Mouse (Mus musculus) liver, embryonic 16.5 days (tissue): ENCODE results near the gene Mgea5. TPM values are rescaled to one million over a fixed set of nuclear protein-coding genes. Genes with fewer than 3 reads are reported as not detected.

Experiments
- ATAC-seq: fragments of 200-750 bp; cut with Nextera tagmentation; 2 replicates; pipeline ENCODE4 v1.8.0; 2017; ENCODE audit warnings: low read depth, mild to moderate bottlenecking, moderate number of reproducible peaks, moderate library complexity
- H3K27ac ChIP-seq: fragments of 300-500 bp; sonication (generic); 2 replicates; pipeline ENCODE4 v1.5.1; 2014; ENCODE audit warnings: mild to moderate bottlenecking, low read length
- H3K27me3 ChIP-seq: fragments of 300-500 bp; sonication (generic); 2 replicates; pipeline ENCODE4 v1.6.1; 2014; ENCODE audit warnings: low read depth, low read length, mixed read lengths; ENCODE audit not compliant: control insufficient read depth, insufficient read depth
- H3K36me3 ChIP-seq: fragments of 300-500 bp; sonication (generic); 2 replicates; pipeline ENCODE4 v1.6.1; 2014; ENCODE audit warnings: mild to moderate bottlenecking; ENCODE audit not compliant: control insufficient read depth, insufficient read depth
- H3K4me1 ChIP-seq: fragments of 300-500 bp; sonication (generic); 2 replicates; pipeline ENCODE4 v1.6.1; 2014; ENCODE audit warnings: low read depth, low read length, mixed read lengths; ENCODE audit not compliant: control insufficient read depth
- H3K4me2 ChIP-seq: fragments of 300-500 bp; sonication (generic); 2 replicates; pipeline ENCODE4 v1.6.1; 2014; ENCODE audit warnings: low read depth, low read length, mixed read lengths
- H3K4me3 ChIP-seq: fragments of 300-500 bp; sonication (generic); 2 replicates; pipeline ENCODE4 v1.5.1; 2014; ENCODE audit warnings: low read depth, mild to moderate bottlenecking, low read length
- H3K9ac ChIP-seq: fragments of 300-500 bp; sonication (generic); 2 replicates; pipeline ENCODE4 v1.6.1; 2014; ENCODE audit warnings: low read depth, low read length
- H3K9me3 ChIP-seq: fragments of 300-500 bp; sonication (generic); replicated peaks from 2 replicates; pipeline ENCODE4 v1.6.1; 2016; ENCODE audit warnings: low read length; ENCODE audit not compliant: control insufficient read depth
- WGBS: fragments of 180-500 bp; shearing (Covaris S2); extraction: QIAGEN DNeasy Blood & Tissue Kit; methylation state at CpG from one replicate; pipeline ENCODE4 v1.1.7; 2014; ENCODE audit not compliant: insufficient replicate concordance; 5-methylcytosine and 5-hydroxymethylcytosine counted together
- polyA plus RNA-seq: library from polyadenylated mRNA; unstranded; fragments of >200 nt; fragmentation: Nextera tagmentation; extraction: Ambion mirVana; gene quantifications from 2 replicates; pipeline ENCODE4 v1.2.1, GENCODE M21; 2015

The Mgea5 gene
- polyA plus RNA-seq, 1 experiment from 2014 or later = 16.3 TPM

- H3K27ac ChIP-seq = no peak overlapping the region
- H3K9ac ChIP-seq = no peak overlapping the region
- H3K4me3 ChIP-seq = no peak overlapping the region
- H3K4me1 ChIP-seq = peaks cover 26% of the 10 kb centered on the region
- WGBS = 38% methylated on average over 4 of the region's 4 CpGs
- H3K9me3 ChIP-seq = no peaks in the 10 kb centered on the region
- no peaks in the 10 kb centered on the region for H3K27me3 ChIP-seq
- H3K4me2 ChIP-seq = no peak overlapping the region
- no peak for ATAC-seq
- no peaks in the 10 kb centered on the region for H3K36me3 ChIP-seq
Measured at GRCm38 (mm10) chr19:45788337-45788736, 4.7 kb upstream of the Mgea5 start.

GRCm38 (mm10) chr19:45787450-45787849, 3.8 kb upstream of the Mgea5 start:
- Histone ChIP-seq H3K27ac (no peak overlapping the region), H3K4me2 (no peak overlapping the region), H3K9ac (no peak overlapping the region), H3K4me1 (peaks cover 26% of the 10 kb centered on the region), H3K9me3 (no peaks in the 10 kb centered on the region), H3K36me3 (no peaks in the 10 kb centered on the region), H3K4me3 (no peak overlapping the region), H3K27me3 (no peaks in the 10 kb centered on the region)
- 67% methylated on average over 3 of the region's 3 CpGs for WGBS
- ATAC-seq = no peak

DNA sequence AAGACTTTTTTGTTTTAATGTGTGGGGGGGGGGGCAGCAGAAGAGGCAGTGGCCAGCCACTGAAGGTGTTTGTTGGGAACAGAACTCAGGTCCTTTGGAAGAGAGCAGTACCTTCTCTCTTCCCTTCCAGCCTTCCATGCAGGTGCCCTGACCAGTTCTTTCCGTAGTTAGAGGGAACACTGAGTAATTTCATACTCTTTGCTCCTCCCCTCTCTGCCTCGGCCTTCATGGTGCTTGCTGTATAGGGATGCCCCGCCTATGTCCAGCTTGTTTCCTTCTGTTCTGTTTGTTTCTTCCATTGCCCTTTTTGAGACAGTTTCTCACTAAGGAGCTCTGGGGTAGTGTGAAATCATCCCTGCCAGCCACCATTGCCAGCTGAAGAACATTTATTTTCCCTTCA, 1.8 kb upstream of the Mgea5 start:
- WGBS = 53% methylated on average over 3 of the region's 3 CpGs
- Histone ChIP-seq H3K36me3 (0 out of 2 replicates have a peak, but pooled peaks cover 3% of the 10 kb centered on the region), H3K4me3 (no peak overlapping the region), H3K27me3 (no peaks in the 10 kb centered on the region), H3K4me2 (no peak overlapping the region), H3K9ac (no peak overlapping the region), H3K27ac (no peak overlapping the region), H3K9me3 (no peaks in the 10 kb centered on the region), H3K4me1 (peaks cover 31% of the 10 kb centered on the region)
- ATAC-seq = no peak

GRCm38 (mm10) chr19:45783933-45784576, 418 bp upstream of the Mgea5 start:
- H3K9ac ChIP-seq = peak overlapping the region; percentile 84
- peak overlapping the region; percentile 89 for H3K4me2 ChIP-seq
- no peaks in the 10 kb centered on the region for H3K9me3 ChIP-seq
- H3K27ac ChIP-seq = peak overlapping the region; percentile 98
- H3K4me3 ChIP-seq = peak overlapping the region; percentile 86
- no peak for ATAC-seq
- peaks cover 31% of the 10 kb centered on the region for H3K4me1 ChIP-seq
- no peaks in the 10 kb centered on the region for H3K27me3 ChIP-seq
- peaks cover 9% of the 10 kb centered on the region for H3K36me3 ChIP-seq
- WGBS = 36% methylated on average over 17 of the region's 17 CpGs

GRCm38 (mm10) chr19:45782315-45783001, 1.2 kb downstream of the Mgea5 start:
- no peaks in the 10 kb centered on the region for H3K27me3 ChIP-seq

GRCm38 (mm10) chr19:45781676-45782075, 2.0 kb downstream of the Mgea5 start:
- ATAC-seq = no peak
- H3K9ac ChIP-seq = peak overlapping the region; percentile 93; the same call in 1 of the 2 replicates
- H3K9me3 ChIP-seq = no peaks in the 10 kb centered on the region
- peak overlapping the region; percentile 86 for H3K4me3 ChIP-seq
- H3K27ac ChIP-seq = no peak overlapping the region
- 55% methylated on average over 8 of the region's 8 CpGs for whole genome bisulfite sequencing
- peaks cover 25% of the 10 kb centered on the region for H3K36me3 ChIP-seq
- H3K27me3 ChIP-seq = no peaks in the 10 kb centered on the region
- peak overlapping the region; percentile 89 for H3K4me2 ChIP-seq
- H3K4me1 ChIP-seq = peaks cover 29% of the 10 kb centered on the region

More at GRCm38 (mm10) chr19:45782315-45783001, 1.2 kb downstream of the Mgea5 start:
- H3K4me2 ChIP-seq = peak overlapping the region; percentile 89
- H3K36me3 ChIP-seq = peaks cover 23% of the 10 kb centered on the region
- ATAC-seq = peak; percentile 42
- 1% methylated on average over 36 of the region's 36 CpGs for WGBS
- peak overlapping the region; percentile 98 for H3K27ac ChIP-seq
- no peaks in the 10 kb centered on the region for H3K9me3 ChIP-seq
- H3K4me3 ChIP-seq = peak overlapping the region; percentile 86
- peaks cover 29% of the 10 kb centered on the region for H3K4me1 ChIP-seq
- peak overlapping the region; percentile 93 for H3K9ac ChIP-seq

GRCm38 (mm10) chr19:45780350-45780915, 3.2 kb downstream of the Mgea5 start:
- no peaks in the 10 kb centered on the region for H3K27me3 ChIP-seq
- WGBS = 58% methylated on average over 13 of the region's 13 CpGs
- peak overlapping the region; percentile 86 for H3K4me3 ChIP-seq
- H3K36me3 ChIP-seq = peaks cover 35% of the 10 kb centered on the region
- ATAC-seq = no peak
- peaks cover 29% of the 10 kb centered on the region for H3K4me1 ChIP-seq
- no peaks in the 10 kb centered on the region for H3K9me3 ChIP-seq
- H3K9ac ChIP-seq = no peak overlapping the region
- H3K27ac ChIP-seq = no peak overlapping the region
- peak overlapping the region; percentile 89 for H3K4me2 ChIP-seq

GRCm38 (mm10) chr19:45775486-45775885, 8.2 kb downstream of the Mgea5 start:
- Histone ChIP-seq H3K4me1 (peaks cover 7% of the 10 kb centered on the region), H3K4me2 (no peak overlapping the region), H3K9ac (no peak overlapping the region), H3K27ac (no peak overlapping the region), H3K4me3 (no peak overlapping the region), H3K27me3 (no peaks in the 10 kb centered on the region), H3K36me3 (peaks cover 73% of the 10 kb centered on the region), H3K9me3 (no peaks in the 10 kb centered on the region)
- 70% methylated on average over 2 of the region's 2 CpGs for WGBS
- no peak for ATAC-seq

GRCm38 (mm10) chr19:45771501-45771900, 12.1 kb downstream of the Mgea5 start:
- no peak for ATAC-seq
- no peak overlapping the region for H3K9ac ChIP-seq
- no peak overlapping the region for H3K4me2 ChIP-seq
- WGBS = 80% methylated on average over 5 of the region's 5 CpGs
- no peaks in the 10 kb centered on the region for H3K27me3 ChIP-seq
- no peak overlapping the region for H3K27ac ChIP-seq
- H3K4me1 ChIP-seq = no peaks in the 10 kb centered on the region
- no peak overlapping the region for H3K4me3 ChIP-seq
- no peaks in the 10 kb centered on the region for H3K9me3 ChIP-seq
- H3K36me3 ChIP-seq = peaks cover 86% of the 10 kb centered on the region
